Comparison of ENCODE assay signal across 23 mouse cellular contexts in the genomic region with DNA sequence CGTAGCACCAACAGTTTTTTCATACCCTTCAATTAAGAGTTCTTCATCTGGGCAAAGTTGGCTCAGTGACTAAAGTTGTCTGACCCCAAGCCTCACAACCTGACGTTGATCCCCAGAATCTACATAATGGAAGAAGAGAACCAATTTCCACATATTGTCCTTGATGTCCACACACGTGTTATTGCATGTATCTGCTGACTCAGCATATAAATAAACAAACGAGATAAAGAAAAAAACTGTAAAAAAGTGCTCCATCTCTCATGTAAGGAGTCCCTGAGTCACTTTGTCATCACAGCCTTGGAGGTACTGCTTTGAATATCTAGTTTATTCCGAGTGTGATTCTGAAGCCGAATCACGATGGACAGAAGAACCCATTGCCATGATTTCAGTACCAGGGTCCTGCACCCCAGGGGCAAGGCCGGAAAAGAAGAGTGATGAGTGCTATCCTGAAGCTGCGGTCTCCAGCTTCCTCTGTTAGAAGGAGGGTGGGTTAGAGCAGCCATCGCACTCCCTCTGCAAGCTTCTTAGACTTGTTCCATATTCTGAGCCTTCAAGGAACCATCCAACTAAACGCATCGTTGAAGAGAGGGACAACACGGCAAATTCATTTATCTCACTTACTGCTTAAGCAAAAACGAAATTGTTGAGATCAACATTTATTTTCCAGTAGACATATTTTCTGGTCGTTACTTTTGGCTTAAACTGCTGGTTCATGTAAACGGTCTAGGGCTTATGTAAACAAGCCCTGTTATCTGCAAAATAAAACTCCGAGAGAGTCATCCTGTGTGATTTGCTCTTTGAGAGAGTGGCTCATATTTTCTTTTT.
DNase-seq lines count a peak whose midpoint lies in the region; ATAC-seq and TF ChIP-seq lines count a peak whose summit lies in the region.
"Had no signal": no experiment of that assay in that cellular context is flagged by ENCODE, and none has a peak within 500 bp of the region (broad histone marks: within the 10 kb centered on the region; RNA-seq: fewer than 3 reads in every experiment).

No protein-coding gene starts in this region.

- TF ChIP-seq RAD21 in CH12.LX (IDR thresholded peaks at IDR 0.05; ENCODE audit: low read depth, low read length), result no peak

- dilution Hi-C loops in CH12.LX (cut with MboI; ENCODE audit: extremely low pct_ligation_motif_present, extremely low pct_unique_long_range_greater_than_20kb, low sequenced_read_pairs), result no loop called here

- no peak for TF ChIP-seq EP300 in CH12.LX (IDR thresholded peaks at IDR 0.05; ENCODE audit: low read length)

- H3K36me3 ChIP-seq in forebrain, embryonic 10.5 days (replicated peaks), result no peaks in the 10 kb centered on the region
- H3K36me3 ChIP-seq in forebrain, embryonic 13.5 days (ENCODE audit: poor library complexity, severe bottlenecking), result no peaks in the 10 kb centered on the region
- H3K36me3 ChIP-seq in kidney, postnatal 0 days (ENCODE audit: insufficient read depth, low read length), result no peaks in the 10 kb centered on the region
- H3K36me3 ChIP-seq in kidney, adult 2 months (ENCODE audit: control insufficient read depth, insufficient read depth, low read length), result no peaks in the 10 kb centered on the region
- H3K36me3 ChIP-seq in CH12.LX (replicated peaks in 1 of 2; ENCODE audit: control insufficient read depth in 1 of 2, insufficient read depth in 1 of 2, low read length in 1 of 2), result no peaks in the 10 kb centered on the region
- no peaks in the 10 kb centered on the region for H3K36me3 ChIP-seq in stomach, embryonic 14.5 days (ENCODE audit: control insufficient read depth, insufficient read depth, low read length)
- H3K36me3 ChIP-seq: embryonic facial prominence, embryonic 12.5 days; forebrain, embryonic 12.5 days; heart, embryonic 13.5 days; limb, embryonic 10.5 days; liver, embryonic 15.5 days; midbrain, embryonic 15.5 days had no signal

- no peaks in the 10 kb centered on the region for H3K9me3 ChIP-seq in forebrain, embryonic 10.5 days
- H3K9me3 ChIP-seq in forebrain, embryonic 13.5 days (replicated peaks), result no peaks in the 10 kb centered on the region
- no peaks in the 10 kb centered on the region for H3K9me3 ChIP-seq in kidney, postnatal 0 days (replicated peaks; ENCODE audit: low read length)
- no peaks in the 10 kb centered on the region for H3K9me3 ChIP-seq in CH12.LX (replicated peaks; ENCODE audit: low read length)
- H3K9me3 ChIP-seq in stomach, embryonic 14.5 days (ENCODE audit: control insufficient read depth, low read depth, low read length), result no peaks in the 10 kb centered on the region
- H3K9me3 ChIP-seq: embryonic facial prominence, embryonic 12.5 days; forebrain, embryonic 12.5 days; heart, embryonic 13.5 days; limb, embryonic 10.5 days; liver, embryonic 15.5 days; midbrain, embryonic 15.5 days had no signal

- 0 out of 2 replicates have a peak overlapping the region, but pooled peaks have one; percentile 10 for H3K27ac ChIP-seq in forebrain, embryonic 10.5 days
- no peak overlapping the region for H3K27ac ChIP-seq in forebrain, embryonic 13.5 days
- no peak overlapping the region for H3K27ac ChIP-seq in kidney, postnatal 0 days
- no peak overlapping the region for H3K27ac ChIP-seq in kidney, adult 2 months (ENCODE audit: insufficient read depth, low read depth, low read length)
- no peak overlapping the region for H3K27ac ChIP-seq in CH12.LX (ENCODE audit: insufficient read depth, low read depth)
- no peak overlapping the region for H3K27ac ChIP-seq in stomach, embryonic 14.5 days (ENCODE audit: low read length)
- H3K27ac ChIP-seq: embryonic facial prominence, embryonic 12.5 days; forebrain, embryonic 12.5 days; heart, embryonic 13.5 days; limb, embryonic 10.5 days; liver, embryonic 15.5 days; macrophage; midbrain, embryonic 15.5 days had no signal

- in situ Hi-C loops in CH12.LX (cut with MboI; ENCODE audit: low pct_ligation_motif_present, low pct_unique_long_range_greater_than_20kb, low sequenced_read_pairs), result no loop called here

- no peak for TF ChIP-seq CTCF in kidney, postnatal 0 days (IDR thresholded peaks at IDR 0.05; ENCODE audit: low read depth)
- TF ChIP-seq CTCF in kidney, adult 2 months (conservative IDR thresholded peaks at IDR 0.05; ENCODE audit: insufficient read depth, insufficient read length, low read depth, low read length), result no peak
- TF ChIP-seq CTCF in CH12.LX (conservative IDR thresholded peaks at IDR 0.05 in 1 of 2, IDR thresholded peaks at IDR 0.05 in 1 of 2; ENCODE audit: low read depth in 2 of 2, low read length in 2 of 2), result no peak

- WGBS in forebrain, embryonic 10.5 days, result 89% methylated on average over 17 of the region's 17 CpGs
- WGBS in forebrain, embryonic 13.5 days, result 79% methylated on average over 17 of the region's 17 CpGs
- WGBS in kidney, postnatal 0 days, result 65% methylated on average over 17 of the region's 17 CpGs
- 70% methylated on average over 17 of the region's 17 CpGs for WGBS in kidney, adult 2 months
- WGBS in stomach, embryonic 14.5 days, result 52% methylated on average over 17 of the region's 17 CpGs

- no peaks in the 10 kb centered on the region for H3K27me3 ChIP-seq in forebrain, embryonic 10.5 days (ENCODE audit: poor library complexity, severe bottlenecking)
- H3K27me3 ChIP-seq in forebrain, embryonic 13.5 days, result no peaks in the 10 kb centered on the region
- no peaks in the 10 kb centered on the region for H3K27me3 ChIP-seq in kidney, postnatal 0 days (ENCODE audit: insufficient read depth, low read length)
- no peaks in the 10 kb centered on the region for H3K27me3 ChIP-seq in kidney, adult 2 months (replicated peaks; ENCODE audit: control insufficient read depth, insufficient read depth, low read length)
- H3K27me3 ChIP-seq in CH12.LX (replicated peaks), result no peaks in the 10 kb centered on the region
- H3K27me3 ChIP-seq in stomach, embryonic 14.5 days (ENCODE audit: control insufficient read depth, insufficient read depth, low read length), result no peaks in the 10 kb centered on the region
- H3K27me3 ChIP-seq: embryonic facial prominence, embryonic 12.5 days; forebrain, embryonic 12.5 days; heart, embryonic 13.5 days; liver, embryonic 15.5 days; midbrain, embryonic 15.5 days had no signal

- H3K79me2 ChIP-seq in CH12.LX (replicated peaks; ENCODE audit: control insufficient read depth, extremely low read depth, insufficient read depth, poor library complexity, severe bottlenecking), result no peaks in the 10 kb centered on the region

- no peak overlapping the region for H3K9ac ChIP-seq in forebrain, embryonic 13.5 days
- H3K9ac ChIP-seq in kidney, postnatal 0 days (ENCODE audit: low read depth, low read length), result no peak overlapping the region
- H3K9ac ChIP-seq in CH12.LX (ENCODE audit: insufficient read depth, low read depth), result no peak overlapping the region
- H3K9ac ChIP-seq in stomach, embryonic 14.5 days (replicated peaks; ENCODE audit: low read depth, low read length), result no peak overlapping the region
- H3K9ac ChIP-seq: embryonic facial prominence, embryonic 12.5 days; forebrain, embryonic 12.5 days; heart, embryonic 13.5 days; liver, embryonic 15.5 days; midbrain, embryonic 15.5 days had no signal

- no peak overlapping the region for H3K4me3 ChIP-seq in forebrain, embryonic 10.5 days
- no peak overlapping the region for H3K4me3 ChIP-seq in forebrain, embryonic 13.5 days
- no peak overlapping the region for H3K4me3 ChIP-seq in kidney, postnatal 0 days (replicated peaks; ENCODE audit: low read depth, low read length)
- no peak overlapping the region for H3K4me3 ChIP-seq in kidney, adult 2 months (ENCODE audit: insufficient read depth, low read depth, low read length)
- H3K4me3 ChIP-seq in CH12.LX (replicated peaks in 1 of 3; ENCODE audit: low read depth in 2 of 3, low read length in 2 of 3, poor library complexity in 1 of 3), result no peak overlapping the region
- H3K4me3 ChIP-seq in stomach, embryonic 14.5 days (ENCODE audit: low read depth, low read length), result no peak overlapping the region
- H3K4me3 ChIP-seq: embryonic facial prominence, embryonic 12.5 days; forebrain, embryonic 12.5 days; heart, embryonic 13.5 days; limb, embryonic 10.5 days; liver, embryonic 15.5 days; midbrain, embryonic 15.5 days; myocyte had no signal

- H3K4me2 ChIP-seq in forebrain, embryonic 13.5 days, result no peak overlapping the region
- H3K4me2 ChIP-seq in kidney, postnatal 0 days (ENCODE audit: low read length), result peak overlapping the region; percentile 29; the same call in 1 of the 2 replicates
- no peak overlapping the region for H3K4me2 ChIP-seq in CH12.LX (ENCODE audit: insufficient read depth, low read depth, poor library complexity, severe bottlenecking)
- peak overlapping the region; percentile 17; the same call in 1 of the 2 replicates for H3K4me2 ChIP-seq in stomach, embryonic 14.5 days (replicated peaks; ENCODE audit: low read depth, low read length)
- H3K4me2 ChIP-seq: embryonic facial prominence, embryonic 12.5 days; forebrain, embryonic 12.5 days; heart, embryonic 13.5 days; liver, embryonic 15.5 days; midbrain, embryonic 15.5 days had no signal

- no peak for TF ChIP-seq POLR2A in kidney, adult 2 months (IDR thresholded peaks at IDR 0.05; ENCODE audit: low read depth, low read length)
- no peak for TF ChIP-seq POLR2A in CH12.LX (IDR thresholded peaks at IDR 0.05; ENCODE audit: low read depth, low read length)

- ATAC-seq in forebrain, embryonic 13.5 days, result no peak
- no peak for ATAC-seq in kidney, postnatal 0 days (replicated peaks; ENCODE audit: low FRiP score, low read depth)
- ATAC-seq in stomach, embryonic 14.5 days (ENCODE audit: insufficient number of reproducible peaks, insufficient read depth, low FRiP score, low read depth), result no peak
- no peak for ATAC-seq in frontal cortex, adult (ENCODE audit: low TSS enrichment)
- ATAC-seq: midbrain, embryonic 15.5 days had no signal

- DNase-seq in forebrain, embryonic 10.5 days (ENCODE audit: extremely low spot score, low spot score), result no peak
- peak; percentile 22 for DNase-seq in kidney, postnatal 0 days (ENCODE audit: low spot score)
- DNase-seq in kidney, adult 2 months, result no peak
- DNase-seq in CH12.LX (ENCODE audit: extremely low read depth), result no peak
- no peak for DNase-seq in embryo, embryonic 11 days
- DNase-seq: adrenal gland, postnatal 36 days; cerebellum, adult 11 months; cerebellum, postnatal 10 days; gastrocnemius, postnatal 10 days; heart, adult 18-20 months; heart, postnatal 14 days; liver had no signal

- peaks cover 40% of the 10 kb centered on the region for H3K4me1 ChIP-seq in forebrain, embryonic 10.5 days
- peaks cover 35% of the 10 kb centered on the region for H3K4me1 ChIP-seq in forebrain, embryonic 13.5 days
- H3K4me1 ChIP-seq in kidney, postnatal 0 days (replicated peaks; ENCODE audit: insufficient read depth, low read length), result no peaks in the 10 kb centered on the region
- no peaks in the 10 kb centered on the region for H3K4me1 ChIP-seq in kidney, adult 2 months (ENCODE audit: control insufficient read depth, insufficient read depth, low read length)
- H3K4me1 ChIP-seq in CH12.LX (ENCODE audit: control insufficient read depth in 1 of 2, insufficient read depth in 2 of 2), result no peaks in the 10 kb centered on the region
- H3K4me1 ChIP-seq in stomach, embryonic 14.5 days (ENCODE audit: control insufficient read depth, insufficient read depth, low read length), result peaks cover 6% of the 10 kb centered on the region; the same call in 1 of the 2 replicates
- H3K4me1 ChIP-seq: embryonic facial prominence, embryonic 12.5 days; liver, embryonic 15.5 days had no signal

TF ChIP-seq in CH12.LX, 34 proteins besides CTCF, POLR2A, EP300 and RAD21 (continues in another document):
- TF ChIP-seq MAFK (IDR thresholded peaks at IDR 0.05; ENCODE audit: insufficient replicate concordance, low read length), result peak; percentile 98

Comparison
In these comparisons a context has a peak if more than half of its experiments do, and no peak if none do; other contexts are left out.
1. H3K4me2 ChIP-seq: peak in kidney, postnatal 0 days (single experiment) and stomach, embryonic 14.5 days (single experiment); none in forebrain, embryonic 13.5 days (single experiment) and CH12.LX (single experiment).